Mouse (Mus musculus): Measurements from ENCODE around the gene H2afj. TPM values are rescaled to one million over a fixed set of nuclear protein-coding genes. Genes with fewer than 3 reads are reported as not detected.

The H2afj gene
- 106 and 119 TPM in 2 replicates for polyA plus RNA-seq (2015; fragmentation: Nextera tagmentation; extraction: Ambion mirVana)

GRCm38 (mm10) chr6:136808014-136808417 is at the start of gene H2afj:
TSS of gene H2afj (plus strand) at chr6:136808244.
- peaks cover 22% of the 10 kb centered on the region for H3K4me1 ChIP-seq (ENCODE audit: control insufficient read depth, insufficient read depth, low read length)
- H3K9me3 ChIP-seq (replicated peaks; ENCODE audit: control insufficient read depth, low read length, poor library complexity, severe bottlenecking), result no peaks in the 10 kb centered on the region
- H3K4me3 ChIP-seq (ENCODE audit: low read depth, low read length), result peak within 1 kb of the TSS; percentile 74
- H3K36me3 ChIP-seq (ENCODE audit: control insufficient read depth, insufficient read depth, low read length), result peaks cover 6% of the 10 kb centered on the region; the same call in 1 of the 2 replicates
- under 1% methylated on average over 34 of the region's 34 CpGs for WGBS
- no peaks in the 10 kb centered on the region for H3K27me3 ChIP-seq (ENCODE audit: control insufficient read depth, insufficient read depth, low read depth, low read length)
- peak within 1 kb of the TSS; percentile 73 for H3K9ac ChIP-seq (ENCODE audit: low read depth, low read length)
- H3K27ac ChIP-seq (ENCODE audit: low read length), result peak within 1 kb of the TSS; percentile 60
- peak within 1 kb of the TSS; percentile 99 for H3K4me2 ChIP-seq (ENCODE audit: low read length)
- ATAC-seq, result peak; percentile 90

GRCm38 (mm10) chr6:136763912-136764311 is 44.1 kb upstream of the H2afj start:
- H3K9ac ChIP-seq (ENCODE audit: low read depth, low read length), result no peak overlapping the region
- H3K4me2 ChIP-seq (ENCODE audit: low read length), result no peak overlapping the region
- H3K27me3 ChIP-seq (ENCODE audit: control insufficient read depth, insufficient read depth, low read depth, low read length), result no peaks in the 10 kb centered on the region
- WGBS, result 78% methylated on average over 1 of the region's 1 CpGs
- H3K4me1 ChIP-seq (ENCODE audit: control insufficient read depth, insufficient read depth, low read length), result no peaks in the 10 kb centered on the region
- H3K4me3 ChIP-seq (ENCODE audit: low read depth, low read length), result no peak overlapping the region
- no peaks in the 10 kb centered on the region for H3K9me3 ChIP-seq (replicated peaks; ENCODE audit: control insufficient read depth, low read length, poor library complexity, severe bottlenecking)
- no peak for ATAC-seq
- no peaks in the 10 kb centered on the region for H3K36me3 ChIP-seq (ENCODE audit: control insufficient read depth, insufficient read depth, low read length)
- H3K27ac ChIP-seq (ENCODE audit: low read length), result no peak overlapping the region

- ATAC-seq, result no peak
- no peak overlapping the region for H3K9ac ChIP-seq (ENCODE audit: low read depth, low read length)
- H3K4me3 ChIP-seq (ENCODE audit: low read depth, low read length), result no peak overlapping the region
- no peak overlapping the region for H3K27ac ChIP-seq (ENCODE audit: low read length)
- WGBS, result 90% methylated on average over 8 of the region's 8 CpGs
- no peaks in the 10 kb centered on the region for H3K27me3 ChIP-seq (ENCODE audit: control insufficient read depth, insufficient read depth, low read depth, low read length)
- H3K36me3 ChIP-seq (ENCODE audit: control insufficient read depth, insufficient read depth, low read length), result no peaks in the 10 kb centered on the region
- no peak overlapping the region for H3K4me2 ChIP-seq (ENCODE audit: low read length)
- H3K4me1 ChIP-seq (ENCODE audit: control insufficient read depth, insufficient read depth, low read length), result no peaks in the 10 kb centered on the region
- 0 out of 2 replicates have a peak, but pooled peaks cover 2% of the 10 kb centered on the region for H3K9me3 ChIP-seq (replicated peaks; ENCODE audit: control insufficient read depth, low read length, poor library complexity, severe bottlenecking)
Measured at GRCm38 (mm10) chr6:136769143-136769542, 38.9 kb upstream of the H2afj start.

- 85% methylated on average over 7 of the region's 7 CpGs for WGBS
- no peak for ATAC-seq
- Histone ChIP-seq H3K9ac (ENCODE audit: low read depth, low read length) (no peak overlapping the region), H3K27me3 (ENCODE audit: control insufficient read depth, insufficient read depth, low read depth, low read length) (no peaks in the 10 kb centered on the region), H3K9me3 (replicated peaks; ENCODE audit: control insufficient read depth, low read length, poor library complexity, severe bottlenecking) (0 out of 2 replicates have a peak, but pooled peaks cover 2% of the 10 kb centered on the region), H3K4me3 (ENCODE audit: low read depth, low read length) (no peak overlapping the region), H3K27ac (ENCODE audit: low read length) (no peak overlapping the region), H3K4me1 (ENCODE audit: control insufficient read depth, insufficient read depth, low read length) (no peaks in the 10 kb centered on the region), H3K4me2 (ENCODE audit: low read length) (no peak overlapping the region), H3K36me3 (ENCODE audit: control insufficient read depth, insufficient read depth, low read length) (no peaks in the 10 kb centered on the region)
Measured at GRCm38 (mm10) chr6:136769859-136770258, 38.2 kb upstream of the H2afj start.

- H3K4me2 ChIP-seq (ENCODE audit: low read length), result no peak overlapping the region
- ATAC-seq, result no peak
- 87% methylated on average over 1 of the region's 1 CpGs for WGBS
Measured at GRCm38 (mm10) chr6:136776392-136776791, 31.7 kb upstream of the H2afj start.

GRCm38 (mm10) chr6:136781377-136781986 is 26.6 kb upstream of the H2afj start, which contains the start of gene Gucy2c:
TSS of gene Gucy2c (minus strand) at chr6:136781765.
- no peak within 1 kb of the TSS for H3K4me2 ChIP-seq (ENCODE audit: low read length)
- no peak within 1 kb of the TSS for H3K9ac ChIP-seq (ENCODE audit: low read depth, low read length)
- 79% methylated on average over 20 of the region's 20 CpGs for WGBS
- no peaks in the 10 kb centered on the region for H3K9me3 ChIP-seq (replicated peaks; ENCODE audit: control insufficient read depth, low read length, poor library complexity, severe bottlenecking)
- H3K4me3 ChIP-seq (ENCODE audit: low read depth, low read length), result no peak within 1 kb of the TSS
- no peak within 1 kb of the TSS for H3K27ac ChIP-seq (ENCODE audit: low read length)
- H3K36me3 ChIP-seq (ENCODE audit: control insufficient read depth, insufficient read depth, low read length), result no peaks in the 10 kb centered on the region
- H3K27me3 ChIP-seq (ENCODE audit: control insufficient read depth, insufficient read depth, low read depth, low read length), result no peaks in the 10 kb centered on the region
- H3K4me1 ChIP-seq (ENCODE audit: control insufficient read depth, insufficient read depth, low read length), result no peaks in the 10 kb centered on the region
- no peak for ATAC-seq

More at GRCm38 (mm10) chr6:136776392-136776791, 31.7 kb upstream of the H2afj start:
- H3K4me1 ChIP-seq (ENCODE audit: control insufficient read depth, insufficient read depth, low read length), result no peaks in the 10 kb centered on the region
- H3K4me3 ChIP-seq (ENCODE audit: low read depth, low read length), result no peak overlapping the region
- H3K27ac ChIP-seq (ENCODE audit: low read length), result no peak overlapping the region
- H3K36me3 ChIP-seq (ENCODE audit: control insufficient read depth, insufficient read depth, low read length), result no peaks in the 10 kb centered on the region
- no peak overlapping the region for H3K9ac ChIP-seq (ENCODE audit: low read depth, low read length)
- no peaks in the 10 kb centered on the region for H3K9me3 ChIP-seq (replicated peaks; ENCODE audit: control insufficient read depth, low read length, poor library complexity, severe bottlenecking)
- H3K27me3 ChIP-seq (ENCODE audit: control insufficient read depth, insufficient read depth, low read depth, low read length), result no peaks in the 10 kb centered on the region

GRCm38 (mm10) chr6:136782146-136782545 is 25.9 kb upstream of the H2afj start:
- no peaks in the 10 kb centered on the region for H3K4me1 ChIP-seq (ENCODE audit: control insufficient read depth, insufficient read depth, low read length)
- no peaks in the 10 kb centered on the region for H3K9me3 ChIP-seq (replicated peaks; ENCODE audit: control insufficient read depth, low read length, poor library complexity, severe bottlenecking)
- H3K9ac ChIP-seq (ENCODE audit: low read depth, low read length), result no peak overlapping the region
- H3K4me3 ChIP-seq (ENCODE audit: low read depth, low read length), result no peak overlapping the region
- no peak overlapping the region for H3K27ac ChIP-seq (ENCODE audit: low read length)
- WGBS, result 82% methylated on average over 12 of the region's 12 CpGs
- H3K4me2 ChIP-seq (ENCODE audit: low read length), result no peak overlapping the region
- no peaks in the 10 kb centered on the region for H3K27me3 ChIP-seq (ENCODE audit: control insufficient read depth, insufficient read depth, low read depth, low read length)
- ATAC-seq, result no peak
- H3K36me3 ChIP-seq (ENCODE audit: control insufficient read depth, insufficient read depth, low read length), result no peaks in the 10 kb centered on the region

- Histone ChIP-seq H3K4me3 (ENCODE audit: low read depth, low read length) (no peak overlapping the region), H3K27me3 (ENCODE audit: control insufficient read depth, insufficient read depth, low read depth, low read length) (no peaks in the 10 kb centered on the region), H3K9me3 (replicated peaks; ENCODE audit: control insufficient read depth, low read length, poor library complexity, severe bottlenecking) (no peaks in the 10 kb centered on the region), H3K4me2 (ENCODE audit: low read length) (no peak overlapping the region), H3K27ac (ENCODE audit: low read length) (no peak overlapping the region), H3K36me3 (ENCODE audit: control insufficient read depth, insufficient read depth, low read length) (no peaks in the 10 kb centered on the region), H3K9ac (ENCODE audit: low read depth, low read length) (no peak overlapping the region), H3K4me1 (ENCODE audit: control insufficient read depth, insufficient read depth, low read length) (no peaks in the 10 kb centered on the region)
- no peak for ATAC-seq
- 68% methylated on average over 9 of the region's 9 CpGs for WGBS
Measured at GRCm38 (mm10) chr6:136782761-136783160, 25.3 kb upstream of the H2afj start.

GRCm38 (mm10) chr6:136789391-136789971 is 18.6 kb upstream of the H2afj start:
- Histone ChIP-seq H3K27ac (ENCODE audit: low read length) (no peak overlapping the region), H3K36me3 (ENCODE audit: control insufficient read depth, insufficient read depth, low read length) (no peaks in the 10 kb centered on the region), H3K9me3 (replicated peaks; ENCODE audit: control insufficient read depth, low read length, poor library complexity, severe bottlenecking) (no peaks in the 10 kb centered on the region), H3K4me2 (ENCODE audit: low read length) (no peak overlapping the region), H3K4me1 (ENCODE audit: control insufficient read depth, insufficient read depth, low read length) (peaks cover 9% of the 10 kb centered on the region), H3K27me3 (ENCODE audit: control insufficient read depth, insufficient read depth, low read depth, low read length) (no peaks in the 10 kb centered on the region), H3K9ac (ENCODE audit: low read depth, low read length) (no peak overlapping the region), H3K4me3 (ENCODE audit: low read depth, low read length) (no peak overlapping the region)
- ATAC-seq, result no peak
- 82% methylated on average over 5 of the region's 5 CpGs for WGBS
